Comparison of ENCODE assay signal across 13 mouse cellular contexts in the genomic region with DNA sequence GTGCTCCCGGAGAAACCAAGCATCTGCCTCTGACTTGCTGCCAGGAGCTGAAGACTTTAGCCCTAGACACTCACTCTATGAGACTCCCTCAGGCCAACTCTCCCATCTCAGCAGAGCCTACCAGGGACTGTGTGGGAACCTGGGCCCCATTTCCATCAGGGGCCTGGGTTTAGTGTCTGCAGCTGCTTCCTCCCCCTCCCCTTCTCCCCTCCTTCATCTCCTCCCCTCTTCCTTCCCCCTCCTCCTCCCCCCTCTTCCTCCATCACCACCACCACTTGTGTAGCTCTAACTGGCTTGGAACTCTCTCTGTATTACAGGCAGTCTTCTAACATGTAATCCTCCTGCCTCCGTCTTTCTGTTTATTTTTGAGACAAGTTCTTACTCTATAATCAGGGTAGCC. TPM values are rescaled to one million over a fixed set of nuclear protein-coding genes. Genes with fewer than 3 reads are reported as not detected.
DNase-seq lines count a peak whose midpoint lies in the region; ATAC-seq and TF ChIP-seq lines count a peak whose summit lies in the region.
"Had no signal": no experiment of that assay in that cellular context is flagged by ENCODE, and none has a peak within 500 bp of the region (broad histone marks: within the 10 kb centered on the region; RNA-seq: fewer than 3 reads in every experiment).

No protein-coding gene starts in this region.

- H3K9me3 ChIP-seq in kidney, embryonic 14.5 days (ENCODE audit: control insufficient read depth, low read length), result no peaks in the 10 kb centered on the region
- H3K9me3 ChIP-seq in MEL (replicated peaks; ENCODE audit: insufficient read depth, low read length), result no peaks in the 10 kb centered on the region
- no peaks in the 10 kb centered on the region for H3K9me3 ChIP-seq in embryonic facial prominence, embryonic 14.5 days (ENCODE audit: control insufficient read depth, low read length)
- H3K9me3 ChIP-seq: G1E had no signal

- no peak overlapping the region for H3K9ac ChIP-seq in kidney, embryonic 14.5 days (ENCODE audit: low read depth, low read length)
- no peak overlapping the region for H3K9ac ChIP-seq in MEL (ENCODE audit: control insufficient read depth, low read depth, low read length, poor library complexity, severe bottlenecking)
- H3K9ac ChIP-seq in embryonic facial prominence, embryonic 14.5 days (ENCODE audit: low read depth, low read length), result no peak overlapping the region
- H3K9ac ChIP-seq: liver, embryonic 14.5 days had no signal

- H3K4me1 ChIP-seq in kidney, embryonic 14.5 days (ENCODE audit: control insufficient read depth, insufficient read depth, low read length), result peaks cover 5% of the 10 kb centered on the region
- H3K4me1 ChIP-seq in MEL (ENCODE audit: control insufficient read depth in 1 of 2, insufficient read depth in 2 of 2, low read length in 2 of 2), result peaks cover 8 to 16% of the 10 kb centered on the region in 2 experiments
- H3K4me1 ChIP-seq in embryonic facial prominence, embryonic 14.5 days (ENCODE audit: control insufficient read depth, insufficient read depth, low read length), result peaks cover 13% of the 10 kb centered on the region; the same call in 1 of the 2 replicates
- peaks cover 24% of the 10 kb centered on the region for H3K4me1 ChIP-seq in thymus, adult 2 months (replicated peaks; ENCODE audit: control insufficient read depth, insufficient read depth, low read length)

- 47% methylated on average over 2 of the region's 2 CpGs for WGBS in kidney, embryonic 14.5 days
- WGBS in embryonic facial prominence, embryonic 14.5 days, result 23% methylated on average over 2 of the region's 2 CpGs
- WGBS in thymus, adult 2 months, result 10% methylated on average over 2 of the region's 2 CpGs

- no peak for TF ChIP-seq EP300 in MEL (IDR thresholded peaks at IDR 0.05; ENCODE audit: low read depth in 1 of 2, low read length in 2 of 2)

- H3K27ac ChIP-seq in kidney, embryonic 14.5 days (ENCODE audit: low read depth, low read length), result peak overlapping the region; percentile 47; the same call in 1 of the 2 replicates
- H3K27ac ChIP-seq in MEL (ENCODE audit: control insufficient read depth, low read depth, low read length), result no peak overlapping the region
- 0 out of 2 replicates have a peak overlapping the region, but pooled peaks have one; percentile 87 for H3K27ac ChIP-seq in embryonic facial prominence, embryonic 14.5 days (replicated peaks; ENCODE audit: low read depth, low read length)
- H3K27ac ChIP-seq in thymus, adult 2 months (ENCODE audit: control insufficient read depth, insufficient read depth, low read length), result peak overlapping the region; percentile 96
- H3K27ac ChIP-seq: liver, embryonic 14.5 days had no signal

- no peak overlapping the region for H3K4me3 ChIP-seq in kidney, embryonic 14.5 days (ENCODE audit: low read length)
- H3K4me3 ChIP-seq in MEL (ENCODE audit: control insufficient read depth in 1 of 2, insufficient read depth in 1 of 2, low read depth in 2 of 2, low read length in 2 of 2), result no peak overlapping the region
- no peak overlapping the region for H3K4me3 ChIP-seq in embryonic facial prominence, embryonic 14.5 days (ENCODE audit: low read depth, low read length)
- H3K4me3 ChIP-seq in thymus, adult 2 months (ENCODE audit: control insufficient read depth, insufficient read depth, low read length), result no peak overlapping the region
- H3K4me3 ChIP-seq: layer of hippocampus, adult 2 months had no signal

- TF ChIP-seq CTCF in MEL (IDR thresholded peaks at IDR 0.05 in 2 of 3, conservative IDR thresholded peaks at IDR 0.05 in 1 of 3; ENCODE audit: control insufficient read depth in 1 of 3, insufficient read depth in 1 of 3, low read depth in 2 of 3, low read length in 3 of 3, poor library complexity in 1 of 3, severe bottlenecking in 1 of 3), result no peak
- TF ChIP-seq CTCF in thymus, adult 2 months (IDR thresholded peaks at IDR 0.05; ENCODE audit: borderline replicate concordance, control insufficient read depth, extremely low read depth, insufficient read depth, low read length, poor library complexity), result no peak

- no peak for TF ChIP-seq POLR2A in MEL (IDR thresholded peaks at IDR 0.05; ENCODE audit: control insufficient read depth in 1 of 2, insufficient read depth in 1 of 2, low read depth in 1 of 2, low read length in 2 of 2, poor library complexity in 1 of 2)
- TF ChIP-seq POLR2A in thymus, adult 2 months (IDR thresholded peaks at IDR 0.05; ENCODE audit: control insufficient read depth, extremely low read depth, insufficient read depth, low read length, poor library complexity), result no peak

- H3K36me3 ChIP-seq in kidney, embryonic 14.5 days (ENCODE audit: control insufficient read depth, insufficient read depth, low read length), result no peaks in the 10 kb centered on the region
- H3K36me3 ChIP-seq in MEL (ENCODE audit: control insufficient read depth in 1 of 2, insufficient read depth in 2 of 2, low read length in 2 of 2), result peaks cover 0 to 15% of the 10 kb centered on the region in 2 experiments; a peak in 2 of 4 replicates
- H3K36me3 ChIP-seq in embryonic facial prominence, embryonic 14.5 days (ENCODE audit: control insufficient read depth, insufficient read depth, low read length), result no peaks in the 10 kb centered on the region
- no peaks in the 10 kb centered on the region for H3K36me3 ChIP-seq in thymus, adult 2 months (ENCODE audit: control insufficient read depth, insufficient read depth, low read length)
- H3K36me3 ChIP-seq: G1E had no signal

- H3K4me2 ChIP-seq in kidney, embryonic 14.5 days (replicated peaks; ENCODE audit: low read depth, low read length), result no peak overlapping the region
- no peak overlapping the region for H3K4me2 ChIP-seq in embryonic facial prominence, embryonic 14.5 days (ENCODE audit: low read depth, low read length)

- no peaks in the 10 kb centered on the region for H3K27me3 ChIP-seq in kidney, embryonic 14.5 days (ENCODE audit: control insufficient read depth, insufficient read depth, low read length)
- H3K27me3 ChIP-seq in MEL (ENCODE audit: control insufficient read depth in 1 of 2, insufficient read depth in 2 of 2, low read length in 2 of 2), result no peaks in the 10 kb centered on the region
- no peaks in the 10 kb centered on the region for H3K27me3 ChIP-seq in embryonic facial prominence, embryonic 14.5 days (replicated peaks; ENCODE audit: control insufficient read depth, insufficient read depth, low read length)
- no peaks in the 10 kb centered on the region for H3K27me3 ChIP-seq in thymus, adult 2 months (ENCODE audit: control insufficient read depth, insufficient read depth, low read length)
- H3K27me3 ChIP-seq: megakaryocyte, embryonic 14.5 days had no signal

- no peak for TF ChIP-seq RAD21 in MEL (IDR thresholded peaks at IDR 0.05; ENCODE audit: low read depth, low read length)

- peak; percentile 25; the same call in 1 of the 2 replicates for ATAC-seq in kidney, embryonic 14.5 days (ENCODE audit: low FRiP score, low TSS enrichment)
- ATAC-seq in embryonic facial prominence, embryonic 14.5 days (ENCODE audit: low read depth), result no peak
- ATAC-seq: activated CD4-positive, CD25-positive, alpha-beta regulatory T cell, adult 4 months had no signal

- intact Hi-C loops in gastrocnemius, postnatal 14 days (cut with DNase I; ENCODE audit: low total_unique reads), result no loop called here

- DNase-seq in kidney, postnatal 10 days, result no peak
- no peak for DNase-seq in MEL (ENCODE audit: low read depth, low spot score)
- DNase-seq in embryonic facial prominence, embryonic 14.5 days (ENCODE audit: low spot score), result no peak
- DNase-seq in thymus, adult 2 months, result peak; percentile 62
- no peak for DNase-seq in spleen, adult 18-20 months
- no peak for DNase-seq in gastrocnemius, postnatal 14 days
- DNase-seq: cerebellum, postnatal 10 days had no signal

- H3K79me2 ChIP-seq in MEL (ENCODE audit: control insufficient read depth, insufficient read depth, low read length, poor library complexity), result peaks cover 2% of the 10 kb centered on the region; the same call in 1 of the 2 replicates

TF ChIP-seq in MEL, 35 proteins besides CTCF, POLR2A, EP300 and RAD21:
- TF ChIP-seq MAZ (IDR thresholded peaks at IDR 0.05; ENCODE audit: low read depth, low read length) (0 out of 2 replicates have a peak, but pooled peaks have one; percentile 21), GABPA (IDR thresholded peaks at IDR 0.05; ENCODE audit: low read depth, low read length) (no peak)

RNA-seq across cellular contexts. Expression of gene Gm42791, which starts 35.2 kb away (rescaled TPM):
- 0.47 TPM in 1 of 2 replicates, not detected in the other for polyA plus RNA-seq in kidney, embryonic 14.5 days (2014; fragmentation: Nextera tagmentation; extraction: Ambion mirVana)
- total RNA-seq in MEL (2012; rRNA removed), result 1.2 TPM in 1 of 2 replicates, not detected in the other
- polyA plus RNA-seq in MEL (2012; ENCODE audit: insufficient read depth in 1 of 2, insufficient read length in 2 of 2, low read depth in 1 of 2, low replicate concordance in 2 of 2, missing spikeins in 1 of 2), result 1 to 10 TPM in 1 of 2 experiments, not detected in 1; 2.1 TPM
- polyA plus RNA-seq in embryonic facial prominence, embryonic 14.5 days (2014; fragmentation: Nextera tagmentation; extraction: Ambion mirVana), result 2.2 TPM in 1 of 2 replicates, not detected in the other
- polyA plus RNA-seq in thymus, adult 2 months (2012; rRNA removed), result not detected in 2 replicates
- 1 to 10 TPM; 1.1 to 1.5 TPM for total RNA-seq in gastrocnemius, postnatal 14 days (2021)
- total RNA-seq: G1E had no signal
- polyA plus RNA-seq: activated CD4-positive, CD25-positive, alpha-beta regulatory T cell, adult 4 months; G1E; liver, embryonic 14.5 days had no signal
